Mouse (Mus musculus) thymus, postnatal 10 days (tissue): ENCODE data around the gene Ptgr2.
"Not testable (repeated sequence)": the region's sequence is repeated elsewhere in the genome, so short reads cannot be mapped to it uniquely, and the experiment has no call there.

ENCODE experiments used
- DNase-seq, 2 experiments: peaks; one replicate each; pipeline ENCODE4 v3.0.0; 2021; ENCODE audit warnings: low spot score in 2 of 2

The Ptgr2 gene

DNA sequence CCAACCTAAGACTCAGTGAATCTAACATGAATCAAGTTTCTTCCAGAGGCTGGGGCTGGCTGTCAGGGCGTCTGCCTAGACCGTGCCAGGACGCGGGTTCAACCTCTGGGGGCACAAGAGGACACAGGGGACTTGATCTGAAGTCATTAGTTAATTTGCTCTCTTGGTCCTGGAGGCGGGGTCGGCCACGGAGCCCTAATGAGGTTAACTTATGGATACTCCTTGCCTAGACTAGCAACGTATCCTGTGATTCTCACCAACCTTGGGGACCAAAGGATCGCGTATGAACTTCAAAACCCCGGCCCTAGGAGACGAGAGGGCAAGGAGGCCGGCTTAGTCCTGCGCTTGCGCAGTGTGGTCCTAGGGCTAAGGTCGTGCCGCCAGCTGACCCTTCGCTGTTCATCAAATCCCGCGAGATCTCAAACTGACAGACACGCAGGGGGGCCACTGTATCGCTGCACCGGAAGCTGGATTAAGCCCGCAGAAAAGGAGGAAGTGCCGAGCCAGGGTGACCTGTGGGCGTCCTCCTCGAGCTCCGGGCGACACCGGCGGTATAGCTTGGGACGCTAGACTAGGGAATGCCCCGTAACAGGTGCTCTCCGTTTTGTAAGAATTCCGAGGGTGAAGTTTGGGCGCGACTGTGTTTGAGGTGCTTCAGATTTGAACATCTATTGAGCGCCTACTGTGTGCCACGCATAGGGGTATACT lies at the start of gene Ptgr2:
TSS of gene Ptgr2 (plus strand) at position 348 of the 708 bp plus-strand sequence.
- peak; percentile 90 to 91 for DNase-seq

DNA sequence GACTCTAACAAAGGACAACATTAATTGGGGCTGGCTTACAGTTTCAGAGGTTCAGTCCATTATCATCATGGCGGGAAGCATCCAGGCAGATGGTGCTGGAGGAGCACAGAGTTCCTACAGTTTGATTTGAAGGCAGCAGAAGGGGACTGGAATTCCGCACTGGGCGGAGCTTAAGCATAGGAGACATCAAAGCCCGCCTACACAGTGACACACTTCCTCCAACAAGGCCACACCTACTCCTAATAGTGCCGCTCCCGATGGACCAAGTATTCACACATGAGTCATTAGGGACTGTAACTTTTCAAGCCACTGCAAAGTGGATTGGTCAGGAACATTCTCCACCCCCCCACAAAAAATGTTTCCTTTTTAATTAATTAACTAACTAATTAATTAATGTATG lies 49.5 kb upstream of the Ptgr2 start:
- no peak for DNase-seq

GRCm38 (mm10) chr12:84235981-84236752 lies 48.9 kb upstream of the Ptgr2 start:
- no peak for DNase-seq

DNA sequence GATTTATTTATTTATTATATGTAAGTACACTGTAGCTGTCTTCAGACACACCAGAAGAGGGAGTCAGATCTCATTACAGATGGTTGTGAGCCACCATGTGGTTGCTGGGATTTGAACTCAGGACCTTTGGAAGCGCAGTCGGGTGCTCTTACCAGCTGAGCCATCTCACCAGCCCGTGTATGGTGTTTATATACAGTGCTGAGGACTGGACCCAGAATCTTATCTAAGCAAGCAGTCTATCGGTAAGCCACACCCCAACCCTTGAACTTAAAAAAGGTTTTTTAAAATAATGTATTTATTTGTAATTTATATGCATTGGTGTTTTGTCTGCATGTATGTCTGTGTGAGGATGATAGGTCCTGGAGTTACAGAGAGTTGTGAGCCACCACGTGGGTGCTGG lies 48.0 kb upstream of the Ptgr2 start:
- not testable (repeated sequence) for DNase-seq

- DNase-seq: peak; percentile 80 to 84
These were observed 41.8 kb upstream of the Ptgr2 start for GRCm38 (mm10) chr12:84243076-84243770.

- peak in 1 of 2 experiments; percentile 29 for DNase-seq
These were observed 39.3 kb upstream of the Ptgr2 start for GRCm38 (mm10) chr12:84245683-84246082.

DNA sequence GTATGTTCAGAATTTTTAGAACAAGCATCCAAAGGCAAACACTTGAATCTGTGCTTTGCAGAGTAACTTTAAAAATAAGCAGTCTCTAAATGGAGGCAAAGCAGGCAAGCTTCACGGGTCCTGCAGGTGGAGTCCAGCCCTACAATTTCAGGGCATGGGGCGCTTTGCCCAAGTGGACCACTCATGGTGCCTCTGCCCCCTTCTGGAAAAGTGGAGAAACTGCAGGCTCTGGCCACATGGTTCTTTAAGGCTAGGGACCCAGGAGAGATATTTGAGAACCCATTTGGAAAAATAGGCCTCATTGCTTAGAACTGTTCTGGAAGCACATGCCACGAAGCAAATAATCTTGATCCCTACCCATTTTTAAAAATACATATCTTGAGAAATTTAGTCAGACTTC lies 35.8 kb upstream of the Ptgr2 start:
- peak; percentile 56 to 75 for DNase-seq

GRCm38 (mm10) chr12:84252811-84253210 lies 32.2 kb upstream of the Ptgr2 start:
- DNase-seq: no peak

DNA sequence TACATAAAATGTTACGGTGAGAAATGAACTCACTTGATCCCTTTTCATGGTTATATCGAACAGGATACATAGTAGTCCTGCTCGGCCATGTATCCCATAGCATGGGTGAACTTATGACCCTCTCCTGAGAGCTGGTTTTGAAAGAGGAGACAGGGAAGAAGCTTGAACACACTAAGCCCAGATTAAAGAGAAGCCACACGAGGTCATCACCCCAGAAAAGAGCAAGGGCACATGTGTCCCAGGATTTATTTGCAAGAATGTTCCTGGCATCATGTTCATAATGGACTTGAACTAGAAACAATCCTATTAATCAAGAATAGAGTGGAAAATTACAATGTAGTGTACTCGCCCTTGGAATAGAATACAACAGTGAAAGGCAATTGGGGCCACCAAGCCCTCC lies 30.1 kb upstream of the Ptgr2 start:
- DNase-seq: no peak

GRCm38 (mm10) chr12:84260363-84260762 lies 24.7 kb upstream of the Ptgr2 start:
- no peak for DNase-seq

GRCm38 (mm10) chr12:84267264-84267663 lies 17.8 kb upstream of the Ptgr2 start:
- no peak for DNase-seq

DNA sequence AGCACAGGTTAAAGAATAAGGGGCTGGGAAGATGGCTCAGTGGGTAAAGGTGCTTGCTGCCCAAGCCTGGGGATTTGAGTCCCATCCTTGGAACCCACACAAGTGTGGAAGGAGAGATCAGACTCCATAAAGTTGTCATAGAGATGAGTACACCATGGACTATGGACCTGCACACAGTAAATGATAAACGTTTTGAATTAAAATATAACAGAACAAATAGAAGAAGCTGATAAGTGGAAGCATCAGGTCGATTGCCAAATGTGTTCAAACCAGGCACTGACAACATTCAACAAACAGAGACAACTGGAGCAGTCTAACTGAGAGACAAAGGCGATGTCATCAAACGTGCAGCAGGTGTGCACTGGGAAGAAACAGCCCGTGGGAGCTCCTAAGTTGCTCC lies 11.7 kb upstream of the Ptgr2 start:
- no peak for DNase-seq

GRCm38 (mm10) chr12:84275288-84275687 lies 9.7 kb upstream of the Ptgr2 start:
- DNase-seq: no peak

GRCm38 (mm10) chr12:84276288-84276687 lies 8.7 kb upstream of the Ptgr2 start:
- no peak for DNase-seq

DNA sequence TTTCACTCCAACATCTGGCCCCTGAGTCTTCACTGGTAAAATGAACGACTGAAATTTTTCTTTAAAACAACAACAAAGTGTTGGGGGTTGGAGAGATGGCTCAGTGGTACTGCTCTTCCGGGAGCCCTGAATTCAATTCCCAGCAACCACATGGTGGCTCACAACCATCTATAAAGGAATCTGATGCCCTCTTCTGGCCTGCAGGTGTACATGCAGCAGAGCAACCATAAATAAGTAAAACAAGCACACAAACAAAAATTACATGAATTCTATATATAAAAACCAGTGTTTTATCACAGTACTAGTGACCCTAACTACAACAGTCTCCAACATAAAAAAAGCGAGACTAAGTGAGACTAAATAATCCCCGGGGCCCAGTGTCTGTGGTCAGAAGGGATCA lies 8.2 kb upstream of the Ptgr2 start:
- DNase-seq: no peak

DNA sequence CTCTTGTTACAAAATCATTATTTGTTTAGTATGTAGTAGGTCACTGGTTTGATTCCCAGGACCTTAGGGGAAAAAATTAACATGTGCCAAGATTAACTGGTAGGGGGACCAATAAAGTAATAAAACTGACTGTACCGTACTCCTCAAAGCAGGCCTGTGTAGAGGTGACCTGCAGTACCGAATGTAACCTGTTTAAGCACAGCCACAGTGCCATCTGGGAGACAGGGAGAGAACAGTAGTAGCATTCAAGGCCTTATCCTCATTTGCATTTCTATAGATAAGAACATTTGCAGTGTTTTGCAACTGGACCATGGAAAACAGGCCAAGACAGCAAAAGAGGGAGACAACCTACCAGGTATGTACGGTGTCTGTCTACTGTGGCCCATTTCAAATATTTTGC lies 7.2 kb upstream of the Ptgr2 start:
- no peak for DNase-seq

DNA sequence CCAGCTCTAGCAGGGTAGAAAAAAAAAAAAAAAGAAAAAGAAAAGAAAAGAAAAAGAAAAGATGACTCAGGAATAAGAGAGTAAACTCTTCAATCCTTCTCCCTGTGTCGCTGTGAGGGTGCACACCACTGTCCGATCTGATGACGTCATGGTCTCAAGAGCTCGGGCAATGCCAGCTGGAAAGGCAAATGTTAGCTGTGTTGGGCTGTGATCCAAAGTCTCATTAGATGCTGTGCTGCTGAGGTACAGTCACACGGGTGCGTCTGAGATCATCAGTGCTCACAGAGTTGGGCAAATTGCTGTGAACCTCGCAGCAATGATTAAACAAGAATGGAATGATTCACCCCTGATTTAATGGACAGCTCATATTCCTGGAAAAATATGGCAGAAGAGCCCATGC lies 6.1 kb upstream of the Ptgr2 start:
- no peak for DNase-seq

- no peak for DNase-seq
These were observed 641 bp upstream of the Ptgr2 start for GRCm38 (mm10) chr12:84284391-84284790.

DNA sequence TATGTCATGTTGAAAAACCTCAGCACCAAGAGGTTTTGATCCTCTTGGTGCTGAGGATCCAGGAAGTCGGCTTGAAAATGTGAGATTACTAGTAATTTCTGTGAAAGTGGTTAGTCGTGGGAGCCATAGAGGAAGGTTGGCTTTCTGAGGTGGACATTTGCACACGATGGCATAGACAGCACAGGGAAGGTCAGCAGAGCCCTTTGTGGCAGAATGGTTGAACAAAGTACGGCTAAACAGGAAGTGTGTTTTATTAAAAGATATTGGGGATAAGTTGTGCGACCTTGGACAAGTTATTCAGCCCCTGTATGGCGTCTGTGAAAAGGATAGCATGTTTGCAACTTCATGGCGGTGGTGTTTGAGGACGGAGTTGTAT lies 549 bp downstream of the Ptgr2 start:
- no peak for DNase-seq

DNA sequence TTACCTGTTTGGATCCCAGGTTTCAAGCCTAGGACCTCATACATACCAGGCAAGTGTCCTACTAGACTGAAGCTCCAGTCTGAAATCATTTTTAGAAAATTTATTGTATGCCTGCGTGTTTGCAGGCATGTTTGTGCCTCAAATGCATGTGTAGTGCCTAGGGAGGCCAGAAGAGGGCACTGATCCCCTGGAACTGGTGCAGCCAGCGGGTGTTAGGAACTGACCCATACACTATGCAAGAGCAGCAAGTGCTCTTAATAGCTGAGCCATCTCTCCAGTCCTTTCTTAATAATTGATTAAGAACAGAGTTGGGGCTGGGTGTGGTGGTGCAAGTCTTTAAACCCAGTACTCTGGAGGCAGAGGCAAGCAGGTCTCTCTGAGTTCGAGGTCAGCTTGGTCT lies 3.4 kb downstream of the Ptgr2 start:
- peak; percentile 14 to 52 for DNase-seq

DNA sequence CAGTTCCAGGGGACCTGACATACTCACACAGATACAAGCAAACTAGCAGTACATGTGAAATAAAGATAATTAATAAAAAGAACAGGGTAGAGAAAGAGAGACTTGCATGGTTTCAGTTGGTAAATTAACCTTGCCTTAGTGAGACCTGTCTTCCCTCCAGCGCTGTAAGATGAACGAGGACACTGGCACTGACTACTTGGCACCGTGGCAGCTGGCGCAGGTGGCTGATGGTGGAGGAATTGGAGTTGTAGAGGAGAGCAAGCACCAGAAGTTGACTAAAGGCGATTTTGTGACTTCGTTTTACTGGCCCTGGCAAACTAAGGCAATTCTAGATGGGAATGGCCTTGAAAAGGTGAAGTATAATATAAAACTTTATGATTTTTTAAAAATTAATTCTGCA lies 12.8 kb downstream of the Ptgr2 start:
- no peak for DNase-seq

DNA sequence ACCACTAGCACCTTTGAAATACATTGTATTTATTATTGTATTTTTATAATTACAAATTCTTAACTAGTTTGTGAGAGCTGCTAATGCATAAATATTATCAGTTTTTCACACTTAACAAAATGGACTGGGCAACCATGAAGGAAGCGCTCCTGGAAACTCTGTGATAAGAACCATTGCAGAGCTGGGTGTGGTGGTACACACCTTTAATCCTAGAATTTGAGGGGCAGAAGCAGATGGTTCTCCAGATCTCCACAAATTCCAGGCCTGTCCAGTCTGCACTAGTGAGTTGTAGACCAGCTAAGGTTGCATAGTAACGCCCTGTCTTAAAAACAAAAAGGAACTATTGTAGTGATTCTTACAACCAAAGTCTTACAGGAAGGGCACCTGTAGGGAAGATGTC lies 14.2 kb downstream of the Ptgr2 start:
- no peak for DNase-seq

DNA sequence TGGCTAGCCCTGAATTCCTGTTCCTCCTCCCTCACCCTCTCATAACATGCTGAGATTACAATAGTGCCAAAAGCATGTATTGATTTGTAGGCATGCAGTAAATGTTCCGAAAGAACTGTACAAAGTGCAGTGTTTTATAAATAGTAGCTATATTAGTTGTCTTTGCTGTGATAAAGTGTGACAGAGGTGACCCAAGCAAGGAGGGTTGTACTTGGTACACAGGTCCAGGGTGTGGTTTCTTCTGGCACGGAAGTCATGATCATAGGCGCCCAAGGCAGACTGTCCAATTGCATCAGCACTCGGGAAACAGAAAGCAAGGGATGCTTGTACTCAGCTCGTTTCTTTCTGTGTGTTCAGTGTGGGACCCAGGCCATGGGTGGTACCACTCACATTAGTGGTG lies 19.1 kb downstream of the Ptgr2 start:
- DNase-seq: no peak
